ENCODE assay signal across 8 mouse cellular contexts in genomic region chr11:86484101-86484868, GRCm38 (mm10). TPM values are rescaled to one million over a fixed set of nuclear protein-coding genes. Genes with fewer than 3 reads are reported as not detected.
DNase-seq lines count a peak whose midpoint lies in the region; ATAC-seq and TF ChIP-seq lines count a peak whose summit lies in the region.

TSS of gene Rnft1 (plus strand) at chr11:86484657.

- H3K36me3 ChIP-seq in MEL (ENCODE audit: control insufficient read depth in 1 of 2, insufficient read depth in 2 of 2, low read length in 2 of 2) = peaks cover 0 to 14% of the 10 kb centered on the region in 2 experiments; a peak in 3 of 4 replicates
- peaks cover under 1% of the 10 kb centered on the region; the same call in 1 of the 2 replicates for H3K36me3 ChIP-seq in forebrain, postnatal 0 days (ENCODE audit: insufficient read depth)
- H3K36me3 ChIP-seq in lung, embryonic 15.5 days = peaks cover 5% of the 10 kb centered on the region; the same call in 1 of the 2 replicates

- peak within 1 kb of the TSS; percentile 86 to 99 for H3K4me3 ChIP-seq in MEL (ENCODE audit: control insufficient read depth in 1 of 2, insufficient read depth in 1 of 2, low read depth in 2 of 2, low read length in 2 of 2)
- peak within 1 kb of the TSS; percentile 91 for H3K4me3 ChIP-seq in cerebellum, adult 2 months (replicated peaks; ENCODE audit: insufficient read depth, low read depth, low read length)
- H3K4me3 ChIP-seq in forebrain, postnatal 0 days (ENCODE audit: low read depth, low read length) = peak within 1 kb of the TSS; percentile 62
- H3K4me3 ChIP-seq in lung, embryonic 15.5 days = peak within 1 kb of the TSS; percentile 67

- no peaks in the 10 kb centered on the region for H3K9me3 ChIP-seq in MEL (replicated peaks; ENCODE audit: insufficient read depth, low read length)
- no peaks in the 10 kb centered on the region for H3K9me3 ChIP-seq in forebrain, postnatal 0 days (ENCODE audit: low read length)
- no peaks in the 10 kb centered on the region for H3K9me3 ChIP-seq in lung, embryonic 15.5 days

- under 1% methylated on average over 68 of the region's 68 CpGs for WGBS in cerebellum, adult 2 months
- whole genome bisulfite sequencing in forebrain, postnatal 0 days = under 1% methylated on average over 68 of the region's 68 CpGs
- WGBS in lung, embryonic 15.5 days = under 1% methylated on average over 67 of the region's 68 CpGs

- peak; percentile 100 for DNase-seq in MEL (ENCODE audit: low read depth, low spot score)
- DNase-seq in cerebellum, adult 2 months = peak; percentile 99
- DNase-seq in forebrain, postnatal 0 days = peak; percentile 97
- DNase-seq in heart, postnatal 4 days = peak; percentile 99
- peak; percentile 95 to 98 for DNase-seq in layer of hippocampus, adult 8-10 months (ENCODE audit: low spot score in 2 of 2)
- peak; percentile 99 for DNase-seq in ovary, adult 18-20 months (ENCODE audit: low spot score)
- DNase-seq in thymus, postnatal 0 days (ENCODE audit: low spot score) = peak; percentile 99

- 0 out of 6 replicates have a peak, but pooled peaks of 1 of the 3 experiments have one; percentile 9 for TF ChIP-seq CTCF in MEL (IDR thresholded peaks at IDR 0.05 in 2 of 3, conservative IDR thresholded peaks at IDR 0.05 in 1 of 3; ENCODE audit: control insufficient read depth in 1 of 3, insufficient read depth in 1 of 3, low read depth in 2 of 3, low read length in 3 of 3, poor library complexity in 1 of 3, severe bottlenecking in 1 of 3)
- TF ChIP-seq CTCF in cerebellum, adult 2 months (IDR thresholded peaks at IDR 0.05; ENCODE audit: borderline replicate concordance, insufficient read depth, low read depth, low read length) = no peak
- TF ChIP-seq CTCF in forebrain, postnatal 0 days (IDR thresholded peaks at IDR 0.05; ENCODE audit: low read depth) = peak; percentile 18; the same call in 1 of the 2 replicates

- H3K27me3 ChIP-seq in MEL (ENCODE audit: control insufficient read depth in 1 of 2, insufficient read depth in 2 of 2, low read length in 2 of 2) = no peaks in the 10 kb centered on the region
- H3K27me3 ChIP-seq in cerebellum, adult 2 months (ENCODE audit: control insufficient read depth, insufficient read depth, low read length) = no peaks in the 10 kb centered on the region
- no peaks in the 10 kb centered on the region for H3K27me3 ChIP-seq in forebrain, postnatal 0 days (ENCODE audit: insufficient read depth, low read length)
- no peaks in the 10 kb centered on the region for H3K27me3 ChIP-seq in lung, embryonic 15.5 days

- peak within 1 kb of the TSS; percentile 88 for H3K9ac ChIP-seq in MEL (ENCODE audit: control insufficient read depth, low read depth, low read length, poor library complexity, severe bottlenecking)
- peak within 1 kb of the TSS; percentile 69 for H3K9ac ChIP-seq in forebrain, postnatal 0 days
- H3K9ac ChIP-seq in lung, embryonic 15.5 days = peak within 1 kb of the TSS; percentile 76

- TF ChIP-seq EP300 in MEL (IDR thresholded peaks at IDR 0.05; ENCODE audit: low read depth in 1 of 2, low read length in 2 of 2) = no peak

- ATAC-seq in forebrain, postnatal 0 days = peak; percentile 97
- ATAC-seq in lung, embryonic 15.5 days (ENCODE audit: borderline replicate concordance, extremely low read depth, low FRiP score, low TSS enrichment) = peak; percentile 99

- peaks cover 0 to 7% of the 10 kb centered on the region in 2 experiments; a peak in 1 of 4 replicates for H3K4me1 ChIP-seq in MEL (ENCODE audit: control insufficient read depth in 1 of 2, insufficient read depth in 2 of 2, low read length in 2 of 2)
- no peaks in the 10 kb centered on the region; the same call in 1 of the 2 replicates for H3K4me1 ChIP-seq in cerebellum, adult 2 months (ENCODE audit: control insufficient read depth, insufficient read depth, low read length)
- H3K4me1 ChIP-seq in forebrain, postnatal 0 days (ENCODE audit: insufficient read depth) = peaks cover 9% of the 10 kb centered on the region
- H3K4me1 ChIP-seq in lung, embryonic 15.5 days = peaks cover 11% of the 10 kb centered on the region

- H3K27ac ChIP-seq in MEL (ENCODE audit: control insufficient read depth, low read depth, low read length) = peak within 1 kb of the TSS; percentile 65
- H3K27ac ChIP-seq in cerebellum, adult 2 months (ENCODE audit: insufficient read depth, low read length) = peak within 1 kb of the TSS; percentile 76
- H3K27ac ChIP-seq in forebrain, postnatal 0 days (ENCODE audit: low read depth, low read length) = peak within 1 kb of the TSS; percentile 80
- H3K27ac ChIP-seq in lung, embryonic 15.5 days = peak within 1 kb of the TSS; percentile 88

- peak within 1 kb of the TSS; percentile 64 for H3K4me2 ChIP-seq in forebrain, postnatal 0 days (ENCODE audit: low read depth)
- peak within 1 kb of the TSS; percentile 82 for H3K4me2 ChIP-seq in lung, embryonic 15.5 days

- TF ChIP-seq POLR2A in MEL (IDR thresholded peaks at IDR 0.05; ENCODE audit: control insufficient read depth in 1 of 2, insufficient read depth in 1 of 2, low read depth in 1 of 2, low read length in 2 of 2, poor library complexity in 1 of 2) = peak; percentile 95 to 97
- peak; percentile 68; the same call in 1 of the 2 replicates for TF ChIP-seq POLR2A in cerebellum, adult 2 months (IDR thresholded peaks at IDR 0.05; ENCODE audit: borderline replicate concordance, insufficient read depth, low read length)

- peaks cover 14% of the 10 kb centered on the region for H3K79me2 ChIP-seq in MEL (ENCODE audit: control insufficient read depth, insufficient read depth, low read length, poor library complexity)

- TF ChIP-seq RAD21 in MEL (IDR thresholded peaks at IDR 0.05; ENCODE audit: low read depth, low read length) = no peak

TF ChIP-seq in MEL, 35 proteins besides CTCF, POLR2A, EP300 and RAD21 (continues in another document):
- no peak; the same call in 1 of the 2 replicates for TF ChIP-seq E2F4 (IDR thresholded peaks at IDR 0.05; ENCODE audit: borderline replicate concordance, low read depth, low read length)
- peak; percentile 35; the same call in 1 of the 2 replicates for TF ChIP-seq TCF12 (IDR thresholded peaks at IDR 0.05; ENCODE audit: low read depth, low read length)
- TF ChIP-seq ZC3H11A (IDR thresholded peaks at IDR 0.05; ENCODE audit: low read depth, low read length) = no peak
- TF ChIP-seq SMC3 (IDR thresholded peaks at IDR 0.05; ENCODE audit: low read depth, low read length) = 0 out of 2 replicates have a peak, but pooled peaks have one; percentile 10
- TF ChIP-seq USF1 (IDR thresholded peaks at IDR 0.05; ENCODE audit: low read depth, low read length) = peak; percentile 63
- no peak for TF ChIP-seq UBTF (IDR thresholded peaks at IDR 0.05; ENCODE audit: borderline replicate concordance, insufficient read depth, low read depth, low read length)
- TF ChIP-seq CHD2 (IDR thresholded peaks at IDR 0.05; ENCODE audit: low read length) = no peak
- TF ChIP-seq POLR2AphosphoS2 (IDR thresholded peaks at IDR 0.05; ENCODE audit: low read length) = peak; percentile 94
- TF ChIP-seq MAZ (IDR thresholded peaks at IDR 0.05; ENCODE audit: low read depth, low read length) = no peak; the same call in 1 of the 2 replicates
- TF ChIP-seq ZNF384 (IDR thresholded peaks at IDR 0.05; ENCODE audit: low read depth, low read length) = peak; percentile 7; the same call in 1 of the 2 replicates
- peak; percentile 80; the same call in 1 of the 2 replicates for TF ChIP-seq CHD1 (IDR thresholded peaks at IDR 0.05; ENCODE audit: low read depth, low read length)
- peak; percentile 74 for TF ChIP-seq SIN3A (IDR thresholded peaks at IDR 0.05; ENCODE audit: low read length)
- TF ChIP-seq ZMIZ1 (IDR thresholded peaks at IDR 0.05; ENCODE audit: low read depth, low read length) = peak; percentile 83; the same call in 1 of the 2 replicates
- no peak for TF ChIP-seq KAT2A (conservative IDR thresholded peaks at IDR 0.05; ENCODE audit: low read depth, low read length)
- no peak for TF ChIP-seq MEF2A (IDR thresholded peaks at IDR 0.05; ENCODE audit: extremely low read depth, insufficient replicate concordance, low read depth, low read length, poor library complexity, severe bottlenecking)
- TF ChIP-seq ETS1 (IDR thresholded peaks at IDR 0.05; ENCODE audit: low read depth, low read length) = no peak
- peak; percentile 43; the same call in 1 of the 2 replicates for TF ChIP-seq GATA1 (IDR thresholded peaks at IDR 0.05; ENCODE audit: low read depth, low read length)
- no peak for TF ChIP-seq JUND (IDR thresholded peaks at IDR 0.05; ENCODE audit: low read depth, low read length)
- no peak for TF ChIP-seq BHLHE40 (IDR thresholded peaks at IDR 0.05; ENCODE audit: borderline replicate concordance, low read depth, low read length)
- TF ChIP-seq NRF1 (IDR thresholded peaks at IDR 0.05; ENCODE audit: insufficient read depth, low read depth, low read length, poor library complexity, severe bottlenecking) = peak; percentile 58
- TF ChIP-seq MAFK (IDR thresholded peaks at IDR 0.05; ENCODE audit: borderline replicate concordance, low read depth, low read length) = no peak
- peak; percentile 78; the same call in 1 of the 2 replicates for TF ChIP-seq MYC (IDR thresholded peaks at IDR 0.05; ENCODE audit: low read depth, low read length)
- peak; percentile 65 for TF ChIP-seq HCFC1 (IDR thresholded peaks at IDR 0.05; ENCODE audit: low read depth, low read length)
- no peak for TF ChIP-seq GABPA (IDR thresholded peaks at IDR 0.05; ENCODE audit: low read depth, low read length)
- TF ChIP-seq MAX (IDR thresholded peaks at IDR 0.05; ENCODE audit: low read length) = peak; percentile 27; the same call in 1 of the 2 replicates
- TF ChIP-seq POLR2AphosphoS5 (IDR thresholded peaks at IDR 0.05; ENCODE audit: borderline replicate concordance, low read depth, low read length) = no peak
- no peak for TF ChIP-seq RCOR1 (IDR thresholded peaks at IDR 0.05; ENCODE audit: low read depth, low read length)
- no peak for TF ChIP-seq USF2 (IDR thresholded peaks at IDR 0.05; ENCODE audit: borderline replicate concordance in 1 of 2, insufficient read depth in 1 of 2, low read depth in 1 of 2, low read length in 2 of 2)

RNA-seq across cellular contexts. Expression of gene Rnft1, which starts in this region (rescaled TPM):
- total RNA-seq in MEL (2012; rRNA removed) = 40.3 and 42.0 TPM in 2 replicates
- polyA plus RNA-seq in MEL (2012; ENCODE audit: insufficient read depth in 1 of 2, insufficient read length in 2 of 2, low read depth in 1 of 2, low replicate concordance in 2 of 2, missing spikeins in 1 of 2) = 10 to 100 TPM in 1 of 2 experiments, not detected in 1; 38.1 TPM
- 11.4 and 11.6 TPM in 2 replicates for polyA plus RNA-seq in cerebellum, adult 2 months (2012; rRNA removed)
- total RNA-seq in forebrain, postnatal 0 days (2014; rRNA removed) = 10.2 and 10.7 TPM in 2 replicates
- 11.4 and 15.0 TPM in 2 replicates for polyA plus RNA-seq in forebrain, postnatal 0 days (2015; fragmentation: Nextera tagmentation; extraction: Ambion mirVana)
- total RNA-seq in heart, postnatal 4 days (2021) = 10 to 100 TPM; 28.9 to 33.1 TPM
- 10 to 100 TPM; 26.3 to 34.8 (median 27.0) TPM for total RNA-seq in layer of hippocampus, adult 8-10 months (2022)
- polyA plus RNA-seq in lung, embryonic 15.5 days (2015; fragmentation: Nextera tagmentation; extraction: Ambion mirVana) = 48.3 and 52.3 TPM in 2 replicates
- 41.4 and 42.7 TPM in 2 replicates for polyA plus RNA-seq in thymus, postnatal 0 days (2015; fragmentation: Nextera tagmentation; extraction: Ambion mirVana)

Comparison
In these comparisons a context has a peak if more than half of its experiments do, and no peak if none do; other contexts are left out.
1. Peak in every context shown above with its lines: DNase-seq, ATAC-seq, H3K4me3 ChIP-seq and H3K27ac ChIP-seq.